Mouse (Mus musculus): ENCODE measurements around the gene Actl6b. TPM values are rescaled to one million over a fixed set of nuclear protein-coding genes. Genes with fewer than 3 reads are reported as not detected.

Actl6b gene
- polyA plus RNA-seq, 1 experiment from 2014 or later: 1.0 TPM

- Histone ChIP-seq H3K9me3 (replicated peaks; ENCODE audit: control insufficient read depth, low read length) (no peaks in the 10 kb centered on the region), H3K4me3 (ENCODE audit: low read depth, low read length) (no peak overlapping the region), H3K4me1 (ENCODE audit: control insufficient read depth, insufficient read depth, low read length) (no peaks in the 10 kb centered on the region), H3K27ac (ENCODE audit: low read depth, low read length) (no peak overlapping the region), H3K27me3 (ENCODE audit: control insufficient read depth, insufficient read depth, low read length) (no peaks in the 10 kb centered on the region), H3K36me3 (ENCODE audit: control insufficient read depth, insufficient read depth, low read length) (no peaks in the 10 kb centered on the region), H3K9ac (ENCODE audit: low read depth, low read length) (no peak overlapping the region), H3K4me2 (no peak overlapping the region)
- ATAC-seq (replicated peaks; ENCODE audit: insufficient number of reproducible peaks, low FRiP score, low TSS enrichment): no peak
- 64% methylated on average over 6 of the region's 6 CpGs for WGBS (ENCODE audit: insufficient replicate concordance)
Measured at GRCm38 (mm10) chr5:137565744-137566143, 12.4 kb downstream of the Actl6b start.

DNA sequence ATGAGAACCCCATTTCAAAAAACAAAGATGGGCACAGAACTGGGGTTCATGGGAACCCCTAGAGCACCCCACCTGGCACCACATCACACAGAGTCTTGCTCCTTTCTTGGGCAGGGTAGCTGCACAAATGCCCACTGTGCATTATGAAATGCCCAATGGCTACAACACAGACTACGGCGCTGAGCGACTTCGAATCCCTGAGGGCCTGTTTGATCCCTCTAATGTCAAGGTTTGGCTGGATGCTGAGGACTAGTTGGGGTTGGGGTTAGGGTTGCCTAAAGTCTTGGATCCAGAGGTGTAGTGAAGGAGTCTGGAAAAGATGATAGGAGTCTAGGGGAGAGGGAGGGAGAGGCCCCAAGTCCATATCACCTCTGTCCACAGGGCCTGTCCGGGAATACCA, 13.1 kb downstream of the Actl6b start:
- no peak overlapping the region for H3K27ac ChIP-seq (ENCODE audit: low read depth, low read length)
- no peaks in the 10 kb centered on the region for H3K36me3 ChIP-seq (ENCODE audit: control insufficient read depth, insufficient read depth, low read length)
- 92% methylated on average over 5 of the region's 5 CpGs for WGBS (ENCODE audit: insufficient replicate concordance)
- no peaks in the 10 kb centered on the region for H3K27me3 ChIP-seq (ENCODE audit: control insufficient read depth, insufficient read depth, low read length)
- no peaks in the 10 kb centered on the region for H3K9me3 ChIP-seq (replicated peaks; ENCODE audit: control insufficient read depth, low read length)
- no peak overlapping the region for H3K9ac ChIP-seq (ENCODE audit: low read depth, low read length)
- no peak for ATAC-seq (replicated peaks; ENCODE audit: insufficient number of reproducible peaks, low FRiP score, low TSS enrichment)
- H3K4me2 ChIP-seq: no peak overlapping the region
- H3K4me3 ChIP-seq (ENCODE audit: low read depth, low read length): no peak overlapping the region
- no peaks in the 10 kb centered on the region for H3K4me1 ChIP-seq (ENCODE audit: control insufficient read depth, insufficient read depth, low read length)

DNA sequence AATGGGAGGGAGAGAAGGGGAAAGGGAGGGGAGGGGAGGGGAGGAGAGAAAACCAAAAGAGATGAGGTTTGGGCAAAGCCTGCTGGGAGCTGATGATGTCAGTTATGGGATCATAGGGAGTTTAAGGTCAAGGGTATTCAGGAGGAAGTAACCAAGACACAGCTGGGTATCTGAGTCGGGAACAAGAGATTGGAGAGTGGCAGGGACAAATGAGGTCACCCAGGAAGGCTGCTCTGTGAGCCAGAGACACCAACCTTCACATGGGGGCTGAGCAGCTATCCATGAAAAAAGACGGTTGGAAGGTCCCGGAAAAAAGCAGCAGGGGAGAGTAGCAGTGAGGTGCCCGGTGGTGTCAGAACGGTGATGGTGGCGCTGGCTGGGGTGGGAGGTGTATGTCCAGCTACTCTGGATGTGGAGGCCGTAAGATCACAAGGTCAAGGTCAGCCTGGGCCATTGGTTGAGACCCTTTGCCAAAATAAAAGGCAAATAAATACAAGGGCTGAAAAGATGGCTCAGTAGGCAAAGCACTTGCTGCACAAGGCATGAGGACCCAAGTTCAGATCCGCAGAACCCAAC, 15.0 kb downstream of the Actl6b start:
- H3K27me3 ChIP-seq (ENCODE audit: control insufficient read depth, insufficient read depth, low read length): no peaks in the 10 kb centered on the region
- no peak overlapping the region for H3K27ac ChIP-seq (ENCODE audit: low read depth, low read length)
- WGBS (ENCODE audit: insufficient replicate concordance): 76% methylated on average over 8 of the region's 8 CpGs
- no peak for ATAC-seq (replicated peaks; ENCODE audit: insufficient number of reproducible peaks, low FRiP score, low TSS enrichment)
- no peak overlapping the region for H3K9ac ChIP-seq (ENCODE audit: low read depth, low read length)
- no peaks in the 10 kb centered on the region for H3K4me1 ChIP-seq (ENCODE audit: control insufficient read depth, insufficient read depth, low read length)
- no peak overlapping the region for H3K4me3 ChIP-seq (ENCODE audit: low read depth, low read length)
- no peak overlapping the region for H3K4me2 ChIP-seq
- no peaks in the 10 kb centered on the region for H3K36me3 ChIP-seq (ENCODE audit: control insufficient read depth, insufficient read depth, low read length)
- H3K9me3 ChIP-seq (replicated peaks; ENCODE audit: control insufficient read depth, low read length): no peaks in the 10 kb centered on the region

GRCm38 (mm10) chr5:137569031-137569430, 15.7 kb downstream of the Actl6b start:
- 58% methylated on average over 12 of the region's 12 CpGs for WGBS (ENCODE audit: insufficient replicate concordance)
- Histone ChIP-seq H3K4me3 (ENCODE audit: low read depth, low read length) (no peak overlapping the region), H3K9me3 (replicated peaks; ENCODE audit: control insufficient read depth, low read length) (no peaks in the 10 kb centered on the region), H3K4me2 (peak overlapping the region; percentile 31), H3K27ac (ENCODE audit: low read depth, low read length) (no peak overlapping the region), H3K36me3 (ENCODE audit: control insufficient read depth, insufficient read depth, low read length) (no peaks in the 10 kb centered on the region), H3K9ac (ENCODE audit: low read depth, low read length) (no peak overlapping the region), H3K27me3 (ENCODE audit: control insufficient read depth, insufficient read depth, low read length) (0 out of 2 replicates have a peak, but pooled peaks cover under 1% of the 10 kb centered on the region), H3K4me1 (ENCODE audit: control insufficient read depth, insufficient read depth, low read length) (no peaks in the 10 kb centered on the region)
- ATAC-seq (replicated peaks; ENCODE audit: insufficient number of reproducible peaks, low FRiP score, low TSS enrichment): no peak

GRCm38 (mm10) chr5:137569665-137570064, 16.3 kb downstream of the Actl6b start, which contains the start of gene Tfr2:
TSS of gene Tfr2 (plus strand) at chr5:137569840.
- Histone ChIP-seq H3K36me3 (ENCODE audit: control insufficient read depth, insufficient read depth, low read length) (no peaks in the 10 kb centered on the region), H3K4me3 (ENCODE audit: low read depth, low read length) (peak within 1 kb of the TSS; percentile 21), H3K27me3 (ENCODE audit: control insufficient read depth, insufficient read depth, low read length) (0 out of 2 replicates have a peak, but pooled peaks cover 2% of the 10 kb centered on the region), H3K4me1 (ENCODE audit: control insufficient read depth, insufficient read depth, low read length) (peaks cover 3% of the 10 kb centered on the region; the same call in 1 of the 2 replicates), H3K27ac (ENCODE audit: low read depth, low read length) (no peak within 1 kb of the TSS; the same call in 1 of the 2 replicates), H3K4me2 (peak within 1 kb of the TSS; percentile 31), H3K9ac (ENCODE audit: low read depth, low read length) (no peak within 1 kb of the TSS), H3K9me3 (replicated peaks; ENCODE audit: control insufficient read depth, low read length) (no peaks in the 10 kb centered on the region)
- WGBS (ENCODE audit: insufficient replicate concordance): 20% methylated on average over 9 of the region's 9 CpGs
- ATAC-seq (replicated peaks; ENCODE audit: insufficient number of reproducible peaks, low FRiP score, low TSS enrichment): peak; percentile 70

DNA sequence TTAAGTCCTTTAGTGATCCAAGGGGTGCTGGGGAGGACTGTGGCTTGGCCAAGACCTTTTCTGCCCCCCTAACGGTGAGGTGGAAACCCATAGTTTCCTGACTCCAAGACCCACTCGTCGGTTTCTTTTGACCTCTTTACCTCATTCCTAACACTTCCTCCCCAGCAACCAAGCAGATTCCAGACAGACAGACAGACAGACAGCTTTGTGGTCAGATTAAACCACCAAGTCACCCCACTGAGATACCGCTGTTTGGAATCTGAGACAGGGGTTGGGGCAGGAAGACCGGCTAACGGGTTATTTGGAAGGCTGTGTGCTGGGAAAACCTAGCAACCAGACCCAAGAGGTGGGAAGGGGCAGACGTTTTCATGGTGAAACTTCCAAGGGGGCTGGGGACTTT, 16.9 kb downstream of the Actl6b start:
- no peak for ATAC-seq (replicated peaks; ENCODE audit: insufficient number of reproducible peaks, low FRiP score, low TSS enrichment)
- WGBS (ENCODE audit: insufficient replicate concordance): 47% methylated on average over 7 of the region's 7 CpGs
- H3K27ac ChIP-seq (ENCODE audit: low read depth, low read length): no peak overlapping the region; the same call in 1 of the 2 replicates
- H3K27me3 ChIP-seq (ENCODE audit: control insufficient read depth, insufficient read depth, low read length): 0 out of 2 replicates have a peak, but pooled peaks cover 2% of the 10 kb centered on the region
- no peak overlapping the region for H3K9ac ChIP-seq (ENCODE audit: low read depth, low read length)
- H3K9me3 ChIP-seq (replicated peaks; ENCODE audit: control insufficient read depth, low read length): no peaks in the 10 kb centered on the region
- peak overlapping the region; percentile 21; the same call in 1 of the 2 replicates for H3K4me3 ChIP-seq (ENCODE audit: low read depth, low read length)
- H3K36me3 ChIP-seq (ENCODE audit: control insufficient read depth, insufficient read depth, low read length): no peaks in the 10 kb centered on the region
- peak overlapping the region; percentile 31 for H3K4me2 ChIP-seq
- peaks cover 3% of the 10 kb centered on the region; the same call in 1 of the 2 replicates for H3K4me1 ChIP-seq (ENCODE audit: control insufficient read depth, insufficient read depth, low read length)

GRCm38 (mm10) chr5:137570691-137571586, 17.6 kb downstream of the Actl6b start:
- peak overlapping the region; percentile 10; the same call in 1 of the 2 replicates for H3K27ac ChIP-seq (ENCODE audit: low read depth, low read length)
- H3K4me2 ChIP-seq: peak overlapping the region; percentile 49
- no peak overlapping the region for H3K9ac ChIP-seq (ENCODE audit: low read depth, low read length)
- 61% methylated on average over 17 of the region's 17 CpGs for WGBS (ENCODE audit: insufficient replicate concordance)
- ATAC-seq (replicated peaks; ENCODE audit: insufficient number of reproducible peaks, low FRiP score, low TSS enrichment): peak; percentile 80
- peak overlapping the region; percentile 2; the same call in 1 of the 2 replicates for H3K4me3 ChIP-seq (ENCODE audit: low read depth, low read length)
- no peaks in the 10 kb centered on the region for H3K9me3 ChIP-seq (replicated peaks; ENCODE audit: control insufficient read depth, low read length)
- H3K27me3 ChIP-seq (ENCODE audit: control insufficient read depth, insufficient read depth, low read length): 0 out of 2 replicates have a peak, but pooled peaks cover 2% of the 10 kb centered on the region
- no peaks in the 10 kb centered on the region for H3K36me3 ChIP-seq (ENCODE audit: control insufficient read depth, insufficient read depth, low read length)
- H3K4me1 ChIP-seq (ENCODE audit: control insufficient read depth, insufficient read depth, low read length): peaks cover 3% of the 10 kb centered on the region; the same call in 1 of the 2 replicates

DNA sequence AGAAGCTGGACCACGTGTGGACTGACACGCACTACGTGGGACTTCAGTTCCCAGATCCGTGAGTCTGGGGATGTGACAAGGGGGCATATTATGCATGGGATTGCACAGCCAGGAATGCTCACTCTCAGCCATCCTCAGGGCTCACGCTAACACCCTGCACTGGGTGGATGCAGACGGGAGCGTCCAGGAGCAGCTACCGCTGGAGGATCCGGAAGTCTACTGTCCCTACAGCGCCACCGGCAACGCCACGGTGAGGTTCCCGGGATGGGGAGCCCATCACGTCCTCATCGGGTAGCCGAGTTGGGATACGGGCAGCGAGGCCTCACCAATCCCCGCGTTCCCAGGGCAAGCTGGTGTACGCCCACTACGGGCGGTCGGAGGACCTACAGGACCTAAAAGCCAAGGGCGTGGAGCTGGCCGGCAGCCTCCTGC, 21.2 kb downstream of the Actl6b start:
- Histone ChIP-seq H3K9me3 (replicated peaks; ENCODE audit: control insufficient read depth, low read length) (no peaks in the 10 kb centered on the region), H3K4me3 (ENCODE audit: low read depth, low read length) (peak overlapping the region; percentile 26), H3K36me3 (ENCODE audit: control insufficient read depth, insufficient read depth, low read length) (no peaks in the 10 kb centered on the region), H3K27me3 (ENCODE audit: control insufficient read depth, insufficient read depth, low read length) (0 out of 2 replicates have a peak, but pooled peaks cover 2% of the 10 kb centered on the region), H3K9ac (ENCODE audit: low read depth, low read length) (peak overlapping the region; percentile 4; the same call in 1 of the 2 replicates), H3K27ac (ENCODE audit: low read depth, low read length) (no peak overlapping the region), H3K4me2 (peak overlapping the region; percentile 55), H3K4me1 (ENCODE audit: control insufficient read depth, insufficient read depth, low read length) (peaks cover 3% of the 10 kb centered on the region; the same call in 1 of the 2 replicates)
- WGBS (ENCODE audit: insufficient replicate concordance): 6% methylated on average over 27 of the region's 27 CpGs
- no peak for ATAC-seq (replicated peaks; ENCODE audit: insufficient number of reproducible peaks, low FRiP score, low TSS enrichment)

Measured in heart, embryonic 11.5 days (tissue).